10 mouse cellular contexts compared by ENCODE assay signal in the genomic region with DNA sequence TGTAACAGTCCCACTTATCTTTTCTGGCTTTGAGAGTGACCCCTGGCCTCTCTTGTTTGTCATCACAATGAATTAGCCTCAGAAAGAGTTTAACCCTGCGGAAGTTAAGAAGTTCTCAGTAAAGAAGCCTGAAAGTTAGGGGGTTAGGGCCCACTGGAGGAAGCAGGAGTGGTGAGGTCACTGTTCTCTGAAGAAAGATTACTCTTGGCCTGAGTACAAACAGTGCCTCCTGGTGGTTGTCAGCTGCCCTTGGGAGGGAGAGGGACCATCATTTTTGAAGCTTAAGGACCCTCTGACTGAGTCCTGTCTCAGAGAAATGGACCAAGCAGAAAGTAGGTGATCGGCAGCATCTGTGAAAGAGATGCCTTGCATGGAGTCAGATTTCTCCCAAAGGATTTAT.
DNase-seq lines count a peak whose midpoint lies in the region; ATAC-seq lines count a peak whose summit lies in the region.
"Had no signal": no experiment of that assay in that cellular context is flagged by ENCODE, and none has a peak within 500 bp of the region (broad histone marks: within the 10 kb centered on the region; RNA-seq: fewer than 3 reads in every experiment).

No protein-coding gene starts in this region.

- ATAC-seq in forebrain, embryonic 11.5 days (replicated peaks; ENCODE audit: low FRiP score), result no peak
- no peak for ATAC-seq in forebrain, embryonic 12.5 days (ENCODE audit: low FRiP score)

- H3K9ac ChIP-seq in forebrain, embryonic 11.5 days (ENCODE audit: low read length), result no peak overlapping the region
- H3K9ac ChIP-seq in forebrain, embryonic 12.5 days, result no peak overlapping the region
- H3K9ac ChIP-seq: lung, embryonic 15.5 days had no signal

- WGBS in forebrain, embryonic 11.5 days, result 23% methylated on average over 2 of the region's 2 CpGs
- 22% methylated on average over 2 of the region's 2 CpGs for WGBS in forebrain, embryonic 12.5 days

- H3K27me3 ChIP-seq in forebrain, embryonic 11.5 days (ENCODE audit: control insufficient read depth, insufficient read depth, low read length), result no peaks in the 10 kb centered on the region
- no peaks in the 10 kb centered on the region for H3K27me3 ChIP-seq in forebrain, embryonic 12.5 days
- H3K27me3 ChIP-seq: lung, embryonic 15.5 days had no signal

- H3K4me2 ChIP-seq in forebrain, embryonic 11.5 days (ENCODE audit: low read depth, low read length, severe bottlenecking), result no peak overlapping the region
- no peak overlapping the region for H3K4me2 ChIP-seq in forebrain, embryonic 12.5 days
- H3K4me2 ChIP-seq: lung, embryonic 15.5 days had no signal

- intact Hi-C loops in heart, postnatal 36 days (cut with DNase I), result loop anchor here (2.0 kb wide), 1 partner anchor 322 kb away; no protein-coding TSS in a partner anchor

- no peak overlapping the region for H3K27ac ChIP-seq in forebrain, embryonic 11.5 days (ENCODE audit: low read depth, low read length)
- no peak overlapping the region for H3K27ac ChIP-seq in forebrain, embryonic 12.5 days
- H3K27ac ChIP-seq: lung, embryonic 15.5 days had no signal

- H3K4me3 ChIP-seq in forebrain, embryonic 11.5 days (ENCODE audit: low read depth, low read length), result no peak overlapping the region
- no peak overlapping the region for H3K4me3 ChIP-seq in forebrain, embryonic 12.5 days (replicated peaks)
- H3K4me3 ChIP-seq: lung, embryonic 15.5 days had no signal

- no peaks in the 10 kb centered on the region; the same call in 1 of the 2 replicates for H3K9me3 ChIP-seq in forebrain, embryonic 11.5 days (ENCODE audit: control insufficient read depth, low read length)
- H3K9me3 ChIP-seq in forebrain, embryonic 12.5 days, result 0 out of 2 replicates have a peak, but pooled peaks cover 3% of the 10 kb centered on the region
- H3K9me3 ChIP-seq: lung, embryonic 15.5 days had no signal

- peak; percentile 67 for DNase-seq in forebrain, embryonic 11.5 days (ENCODE audit: low spot score)
- DNase-seq in 3134 (ENCODE audit: extremely low read depth, insufficient read length, low spot score), result peak; percentile 9
- DNase-seq in adrenal gland, postnatal 10 days, result peak; percentile 62
- peak; percentile 32 to 40 for DNase-seq in heart, postnatal 36 days
- DNase-seq in lung, postnatal 4 days, result peak; percentile 40 to 65
- DNase-seq in yolk sac, embryonic 10.5 days (ENCODE audit: low spot score), result peak; percentile 6
- no peak for DNase-seq in urinary bladder, postnatal 10 days (ENCODE audit: low spot score)

- H3K4me1 ChIP-seq in forebrain, embryonic 11.5 days (replicated peaks; ENCODE audit: control insufficient read depth, insufficient read depth, low read length), result no peaks in the 10 kb centered on the region
- H3K4me1 ChIP-seq in forebrain, embryonic 12.5 days, result peaks cover 12% of the 10 kb centered on the region

- no peaks in the 10 kb centered on the region for H3K36me3 ChIP-seq in forebrain, embryonic 11.5 days (ENCODE audit: control insufficient read depth, insufficient read depth, low read length)
- no peaks in the 10 kb centered on the region for H3K36me3 ChIP-seq in forebrain, embryonic 12.5 days (replicated peaks)
- H3K36me3 ChIP-seq: G1E; lung, embryonic 15.5 days had no signal
